Mouse (Mus musculus): ENCODE results near the gene Olfr1380.
"Not testable (repeated sequence)": the region's sequence is repeated elsewhere in the genome, so short reads cannot be mapped to it uniquely, and the experiment has no call there.

The Olfr1380 gene

GRCm38 (mm10) chr11:49556578-49556977 is at the start of gene Olfr1380:
Gene Olfr1380 (plus strand): TSS chr11:49556878.
- DNase-seq: not testable (repeated sequence)

GRCm38 (mm10) chr11:49518086-49518485 is 38.6 kb upstream of the Olfr1380 start:
- DNase-seq: no peak

- no peak for DNase-seq
Measured at GRCm38 (mm10) chr11:49519348-49519747, 37.3 kb upstream of the Olfr1380 start, which contains the start of gene Olfr1383. Gene Olfr1383 (plus strand): TSS chr11:49519648.

GRCm38 (mm10) chr11:49527947-49528346 is 28.7 kb upstream of the Olfr1380 start, which contains the start of gene Olfr1382:
Gene Olfr1382 (plus strand): TSS chr11:49528247.
- DNase-seq: no peak

GRCm38 (mm10) chr11:49532761-49533160 is 23.9 kb upstream of the Olfr1380 start:
- no peak for DNase-seq

- not testable (repeated sequence) for DNase-seq
Measured at GRCm38 (mm10) chr11:49536631-49537030, 20.0 kb upstream of the Olfr1380 start.

- DNase-seq: not testable (repeated sequence)
Measured at GRCm38 (mm10) chr11:49543149-49543548, 13.5 kb upstream of the Olfr1380 start, which contains the start of gene Olfr1381. Gene Olfr1381 (plus strand): TSS chr11:49543449.

- not testable (repeated sequence) for DNase-seq
Measured at GRCm38 (mm10) chr11:49554033-49554432, 2.6 kb upstream of the Olfr1380 start.

- not testable (repeated sequence) for DNase-seq
Measured at GRCm38 (mm10) chr11:49575054-49575453, 18.4 kb downstream of the Olfr1380 start.

- DNase-seq: not testable (repeated sequence)
Measured at GRCm38 (mm10) chr11:49580452-49580851, 23.8 kb downstream of the Olfr1380 start.

GRCm38 (mm10) chr11:49590213-49590612 is 33.5 kb downstream of the Olfr1380 start:
- DNase-seq: no peak

GRCm38 (mm10) chr11:49597149-49597548 is 40.5 kb downstream of the Olfr1380 start:
- not testable (repeated sequence) for DNase-seq

GRCm38 (mm10) chr11:49608306-49608705 is 51.6 kb downstream of the Olfr1380 start:
- DNase-seq: not testable (repeated sequence)

- peak; percentile 25 for DNase-seq
Measured at GRCm38 (mm10) chr11:49608938-49609867, 52.5 kb downstream of the Olfr1380 start, which contains the start of gene Flt4. Gene Flt4 (plus strand): TSS chr11:49609263.

- peak; percentile 46 for DNase-seq
Measured at GRCm38 (mm10) chr11:49609868-49610824, 53.5 kb downstream of the Olfr1380 start.

- DNase-seq: not testable (repeated sequence)
Measured at GRCm38 (mm10) chr11:49611349-49611748, 54.7 kb downstream of the Olfr1380 start.

- no peak for DNase-seq
Measured at GRCm38 (mm10) chr11:49612154-49612553, 55.5 kb downstream of the Olfr1380 start.

- no peak for DNase-seq
Measured at GRCm38 (mm10) chr11:49613349-49613748, 56.7 kb downstream of the Olfr1380 start.

Data from thymus, postnatal 4 days (tissue).